Mouse (Mus musculus) C2C12 (cell line): ENCODE results near the gene Ap5s1. TPM values are rescaled to one million over a fixed set of nuclear protein-coding genes. Genes with fewer than 3 reads are reported as not detected.

Source experiments
- H3K27me3 ChIP-seq: one replicate; pipeline ENCODE4 v1.6.1; 2011; ENCODE audit not compliant: control insufficient read depth, insufficient read depth, insufficient read length
- H3K36me3 ChIP-seq: one replicate; pipeline ENCODE4 v1.6.1; 2011; ENCODE audit not compliant: control insufficient read depth, insufficient read depth
- H3K4me3 ChIP-seq: one replicate; pipeline ENCODE4 v1.5.1; 2011; ENCODE audit warnings: mild to moderate bottlenecking, control low read depth; ENCODE audit not compliant: poor library complexity, insufficient read depth, severe bottlenecking
- H3K79me2 ChIP-seq: one replicate; pipeline ENCODE4 v1.6.1; 2011; ENCODE audit not compliant: control insufficient read depth, insufficient read depth
- H3K79me3 ChIP-seq: one replicate; pipeline ENCODE4 v1.6.1; 2011; ENCODE audit warnings: low read depth, control low read depth
- H3ac ChIP-seq: one replicate; pipeline ENCODE3; 2011; ENCODE audit warnings: low read depth; ENCODE audit not compliant: control insufficient read depth, insufficient read length
- CEBPB ChIP-seq: IDR thresholded peaks from one replicate; pipeline ENCODE4 v1.6.1; 2011; ENCODE audit warnings: low read depth, mild to moderate bottlenecking, control low read depth, moderate library complexity
- CTCF ChIP-seq: IDR thresholded peaks from one replicate; pipeline ENCODE4 v1.5.1; 2011; ENCODE audit not compliant: control insufficient read depth, insufficient read depth, insufficient read length
- FOSL1 ChIP-seq: IDR thresholded peaks from one replicate; pipeline ENCODE4 v1.8.0; 2011; ENCODE audit warnings: mild to moderate bottlenecking, low read length; ENCODE audit not compliant: poor library complexity, insufficient read depth, severe bottlenecking
- MAX ChIP-seq: IDR thresholded peaks from one replicate; pipeline ENCODE4 v1.6.1; 2011; ENCODE audit warnings: mild to moderate bottlenecking, control low read depth
- MYOD1 ChIP-seq: IDR thresholded peaks from one replicate; pipeline ENCODE4 v1.6.1; 2011; ENCODE audit warnings: low read depth; ENCODE audit not compliant: control insufficient read depth, insufficient read length
- MYOG ChIP-seq: IDR thresholded peaks from one replicate; pipeline ENCODE4 v1.6.1; 2011; ENCODE audit not compliant: control insufficient read depth, insufficient read length; ENCODE audit errors: extremely low read depth
- USF1 ChIP-seq: IDR thresholded peaks from one replicate; pipeline ENCODE4 v1.6.1; 2011; ENCODE audit warnings: low read depth, mild to moderate bottlenecking, control low read depth, moderate library complexity
- polyA plus RNA-seq: library from polyadenylated mRNA; unstranded; fragments of >200 nt; fragmentation: generic; extraction: Trizol; gene quantifications from one replicate; pipeline ENCODE4 v1.2.1, GENCODE M21; 2012; ENCODE audit warnings: missing spikeins

Gene Ap5s1
- polyA plus RNA-seq, 1 experiment, result 24.1 TPM

GRCm38 (mm10) chr2:131261481-131262212 is 54.8 kb downstream of the Ap5s1 start:
- Histone ChIP-seq H3K79me3 (peaks cover 35% of the 10 kb centered on the region), H3K27me3 (no peaks in the 10 kb centered on the region), H3K79me2 (peaks cover 40% of the 10 kb centered on the region), H3K36me3 (no peaks in the 10 kb centered on the region), H3ac (peak overlapping the region; percentile 66), H3K4me3 (peak overlapping the region; percentile 70)
- TF ChIP-seq CEBPB, result no peak
- TF ChIP-seq MYOG, result no peak
- no peak for TF ChIP-seq MYOD1
- TF ChIP-seq CTCF, result no peak
- no peak for TF ChIP-seq MAX
- no peak for TF ChIP-seq FOSL1
- no peak for TF ChIP-seq USF1

- Histone ChIP-seq H3K4me3 (peak within 1 kb of the TSS; percentile 70), H3ac (peak within 1 kb of the TSS; percentile 91), H3K36me3 (no peaks in the 10 kb centered on the region), H3K79me2 (peaks cover 46% of the 10 kb centered on the region), H3K79me3 (peaks cover 41% of the 10 kb centered on the region), H3K27me3 (no peaks in the 10 kb centered on the region)
- TF ChIP-seq MYOG (no peak), CTCF (no peak), MYOD1 (no peak), CEBPB (no peak), MAX (no peak), USF1 (no peak), FOSL1 (no peak)
Observed at GRCm38 (mm10) chr2:131262213-131262672, 55.4 kb downstream of the Ap5s1 start, which contains the start of gene Pank2. Gene Pank2 (plus strand): TSS chr2:131262495.

Other genes starting within 250 kb of the Ap5s1 start
- gene Gfra4, start 164.0 kb upstream of the Ap5s1 start, polyA plus RNA-seq, result 0.33 TPM
- not detected for gene Adam33, start 143.3 kb upstream of the Ap5s1 start, polyA plus RNA-seq
- gene Siglec1, start 120.3 kb upstream of the Ap5s1 start, polyA plus RNA-seq, result 0.01 TPM
- 6.0 TPM for gene Hspa12b, start 79.8 kb upstream of the Ap5s1 start, polyA plus RNA-seq
- gene Gm11037, start 73.6 kb upstream of the Ap5s1 start, polyA plus RNA-seq, result not detected
- 98.0 TPM for gene 1700037H04Rik, start 47.0 kb upstream of the Ap5s1 start, polyA plus RNA-seq
- gene Cenpb, start 27.0 kb upstream of the Ap5s1 start, polyA plus RNA-seq, result 168 TPM
- 73.8 TPM for gene Cdc25b, start 20.1 kb upstream of the Ap5s1 start, polyA plus RNA-seq
- gene Spef1, start 19.8 kb upstream of the Ap5s1 start, polyA plus RNA-seq, result 7.6 TPM
- 19.1 TPM for gene Mavs, start 27.0 kb downstream of the Ap5s1 start, polyA plus RNA-seq
- gene Pank2, start 55.4 kb downstream of the Ap5s1 start, polyA plus RNA-seq, result 27.0 TPM
- 4.9 TPM for gene Rnf24, start 145.8 kb downstream of the Ap5s1 start, polyA plus RNA-seq